8 mouse cellular contexts compared by ENCODE assay signal in the genomic region with DNA sequence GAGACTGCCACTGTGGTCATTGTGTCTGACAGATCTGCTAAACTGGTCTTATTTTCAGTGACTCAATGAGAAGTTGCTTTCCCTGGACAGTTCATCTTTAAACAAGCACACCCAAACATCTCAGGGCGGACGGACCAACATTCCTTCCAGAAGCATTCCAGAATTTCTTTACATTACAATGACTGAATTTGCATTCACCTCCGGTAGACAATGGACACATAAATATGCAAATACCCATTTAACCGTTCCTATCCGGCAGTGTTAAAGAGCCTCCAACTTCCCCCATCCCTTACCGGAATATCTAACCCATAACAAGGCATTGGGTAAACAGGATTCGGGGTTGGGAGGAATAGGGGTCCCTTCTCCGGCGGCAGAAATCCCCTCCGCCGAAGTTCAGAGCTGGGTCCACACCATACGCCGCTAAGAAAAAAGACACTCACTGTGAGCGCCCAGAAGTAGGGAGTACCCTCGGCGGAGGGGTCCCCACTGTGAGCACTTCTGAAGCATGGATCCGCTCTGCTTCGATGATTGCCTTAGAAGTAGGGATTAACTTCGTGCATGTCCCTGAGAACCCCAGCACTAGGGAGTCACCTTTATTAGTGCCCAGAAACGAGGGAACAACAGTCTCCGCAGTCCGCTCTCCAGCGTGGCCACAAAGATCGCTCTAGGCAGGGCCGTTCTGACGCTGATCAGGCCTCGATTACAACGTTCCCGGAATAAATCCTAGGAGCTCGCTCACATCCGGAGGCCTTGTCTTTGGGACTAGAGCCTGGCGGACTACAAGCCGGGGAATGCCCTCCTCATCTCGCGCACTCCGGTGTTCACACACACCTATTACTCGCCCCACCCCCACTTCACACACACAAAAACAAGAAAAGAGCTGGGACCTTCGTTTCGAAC. TPM values are rescaled to one million over a fixed set of nuclear protein-coding genes. Genes with fewer than 3 reads are reported as not detected.
A peak's percentile ranks its signal among the peaks of the same experiment; 100 is the strongest.
DNase-seq lines count a peak whose midpoint lies in the region; ATAC-seq and TF ChIP-seq lines count a peak whose summit lies in the region.

No protein-coding gene starts in this region.

- peak; percentile 24 for ATAC-seq in heart, embryonic 11.5 days (replicated peaks; ENCODE audit: insufficient number of reproducible peaks, low FRiP score, low TSS enrichment)
- no peak for ATAC-seq in forebrain, embryonic 13.5 days
- peak; percentile 1; the same call in 1 of the 2 replicates for ATAC-seq in liver, embryonic 16.5 days (ENCODE audit: low read depth)

- TF ChIP-seq CTCF in E14TG2a.4 (conservative IDR thresholded peaks at IDR 0.05; ENCODE audit: low read length), result no peak

- WGBS in heart, embryonic 11.5 days (ENCODE audit: insufficient replicate concordance), result under 1% methylated on average over 39 of the region's 39 CpGs
- WGBS in forebrain, embryonic 13.5 days, result under 1% methylated on average over 39 of the region's 39 CpGs
- under 1% methylated on average over 39 of the region's 39 CpGs for WGBS in liver, embryonic 16.5 days (ENCODE audit: insufficient replicate concordance)

- peak overlapping the region; percentile 74 for H3K27ac ChIP-seq in heart, embryonic 11.5 days (ENCODE audit: low read depth, low read length)
- H3K27ac ChIP-seq in forebrain, embryonic 13.5 days, result peak overlapping the region; percentile 81
- H3K27ac ChIP-seq in liver, embryonic 16.5 days (ENCODE audit: low read length), result peak overlapping the region; percentile 93

- H3K4me1 ChIP-seq in heart, embryonic 11.5 days (ENCODE audit: control insufficient read depth, insufficient read depth, low read length), result peaks cover 19% of the 10 kb centered on the region
- H3K4me1 ChIP-seq in E14TG2a.4 (replicated peaks; ENCODE audit: low read depth, low read length), result peaks cover 60% of the 10 kb centered on the region
- peaks cover 32% of the 10 kb centered on the region for H3K4me1 ChIP-seq in forebrain, embryonic 13.5 days
- H3K4me1 ChIP-seq in liver, embryonic 16.5 days (ENCODE audit: control insufficient read depth, low read depth, low read length), result peaks cover 55% of the 10 kb centered on the region

- peaks cover 5% of the 10 kb centered on the region; the same call in 1 of the 2 replicates for H3K36me3 ChIP-seq in heart, embryonic 11.5 days (ENCODE audit: control insufficient read depth, insufficient read depth, low read length)
- H3K36me3 ChIP-seq in E14TG2a.4 (ENCODE audit: insufficient read depth, low read length), result peaks cover 63% of the 10 kb centered on the region
- peaks cover 16% of the 10 kb centered on the region for H3K36me3 ChIP-seq in forebrain, embryonic 13.5 days (ENCODE audit: poor library complexity, severe bottlenecking)
- H3K36me3 ChIP-seq in liver, embryonic 16.5 days (ENCODE audit: control insufficient read depth, insufficient read depth), result peaks cover 13% of the 10 kb centered on the region

- H3K9ac ChIP-seq in heart, embryonic 11.5 days (ENCODE audit: low read depth, low read length), result peak overlapping the region; percentile 99
- H3K9ac ChIP-seq in forebrain, embryonic 13.5 days, result peak overlapping the region; percentile 89
- H3K9ac ChIP-seq in liver, embryonic 16.5 days (ENCODE audit: low read depth, low read length), result peak overlapping the region; percentile 94

- peak overlapping the region; percentile 80 for H3K4me2 ChIP-seq in heart, embryonic 11.5 days
- H3K4me2 ChIP-seq in forebrain, embryonic 13.5 days, result peak overlapping the region; percentile 91
- H3K4me2 ChIP-seq in liver, embryonic 16.5 days (ENCODE audit: low read depth, low read length), result peak overlapping the region; percentile 67

- H3K27me3 ChIP-seq in heart, embryonic 11.5 days (ENCODE audit: control insufficient read depth, insufficient read depth, low read length), result no peaks in the 10 kb centered on the region
- no peaks in the 10 kb centered on the region for H3K27me3 ChIP-seq in E14TG2a.4 (ENCODE audit: insufficient read depth, low read length)
- H3K27me3 ChIP-seq in forebrain, embryonic 13.5 days, result no peaks in the 10 kb centered on the region
- H3K27me3 ChIP-seq in liver, embryonic 16.5 days (ENCODE audit: control insufficient read depth, insufficient read depth, low read depth, low read length), result no peaks in the 10 kb centered on the region

- DNase-seq in heart, adult 18-20 months, result no peak
- no peak for DNase-seq in left cerebral cortex, adult 11 months (ENCODE audit: low spot score)
- no peak for DNase-seq in adrenal gland, postnatal 10 days
- no peak for DNase-seq in c-Kit-positive CD71-positive TER-119-positive erythroid progenitor cells, embryonic 14.5 days (ENCODE audit: low spot score)

- no peaks in the 10 kb centered on the region for H3K9me3 ChIP-seq in heart, embryonic 11.5 days (replicated peaks; ENCODE audit: control insufficient read depth, low read length)
- H3K9me3 ChIP-seq in E14TG2a.4 (ENCODE audit: low read length), result no peaks in the 10 kb centered on the region
- no peaks in the 10 kb centered on the region for H3K9me3 ChIP-seq in forebrain, embryonic 13.5 days (replicated peaks)
- H3K9me3 ChIP-seq in liver, embryonic 16.5 days (replicated peaks; ENCODE audit: control insufficient read depth, low read length), result no peaks in the 10 kb centered on the region

- H3K4me3 ChIP-seq in heart, embryonic 11.5 days (ENCODE audit: low read depth, low read length), result peak overlapping the region; percentile 99
- H3K4me3 ChIP-seq in E14TG2a.4 (replicated peaks; ENCODE audit: low read length), result peak overlapping the region; percentile 99
- peak overlapping the region; percentile 99 for H3K4me3 ChIP-seq in forebrain, embryonic 13.5 days
- H3K4me3 ChIP-seq in liver, embryonic 16.5 days (ENCODE audit: low read depth, low read length), result peak overlapping the region; percentile 100

RNA-seq across cellular contexts. Expression of gene Dido1, which starts 0.5 kb away (rescaled TPM):
- 20.8 and 21.3 TPM in 2 replicates for polyA plus RNA-seq in heart, embryonic 11.5 days (2014; fragmentation: Nextera tagmentation; extraction: Ambion mirVana)
- total RNA-seq in heart, adult 18-20 months (2021), result 10 to 100 TPM; 25.8 to 29.9 TPM
- 33.4 and 35.7 TPM in 2 replicates for polyA plus RNA-seq in forebrain, embryonic 13.5 days (2015; fragmentation: Nextera tagmentation; extraction: Ambion mirVana)
- polyA plus RNA-seq in liver, embryonic 16.5 days (2015; fragmentation: Nextera tagmentation; extraction: Ambion mirVana), result 12.6 and 12.9 TPM in 2 replicates
- 10 to 100 TPM; 41.1 to 55.9 TPM for total RNA-seq in adrenal gland, postnatal 10 days (2021)

RNA-seq across cellular contexts. Expression of gene Gid8, which starts 0.6 kb away (rescaled TPM):
- 52.9 and 54.2 TPM in 2 replicates for polyA plus RNA-seq in heart, embryonic 11.5 days (2014; fragmentation: Nextera tagmentation; extraction: Ambion mirVana)
- 10 to 100 TPM; 55.8 to 59.5 TPM for total RNA-seq in heart, adult 18-20 months (2021)
- polyA plus RNA-seq in forebrain, embryonic 13.5 days (2015; fragmentation: Nextera tagmentation; extraction: Ambion mirVana), result 55.3 and 56.3 TPM in 2 replicates
- 101 and 112 TPM in 2 replicates for polyA plus RNA-seq in liver, embryonic 16.5 days (2015; fragmentation: Nextera tagmentation; extraction: Ambion mirVana)
- 10 to 100 TPM; 61.8 to 71.6 TPM for total RNA-seq in adrenal gland, postnatal 10 days (2021)

RNA-seq across cellular contexts. Expression of gene Slc17a9, which starts 15.8 kb away (rescaled TPM):
- 0.41 and 0.96 TPM in 2 replicates for polyA plus RNA-seq in heart, embryonic 11.5 days (2014; fragmentation: Nextera tagmentation; extraction: Ambion mirVana)
- under 1 TPM; 0.10 to 0.54 TPM for total RNA-seq in heart, adult 18-20 months (2021)
- polyA plus RNA-seq in forebrain, embryonic 13.5 days (2015; fragmentation: Nextera tagmentation; extraction: Ambion mirVana), result 0.18 and 0.58 TPM in 2 replicates
- polyA plus RNA-seq in liver, embryonic 16.5 days (2015; fragmentation: Nextera tagmentation; extraction: Ambion mirVana), result 10.4 and 10.8 TPM in 2 replicates
- total RNA-seq in adrenal gland, postnatal 10 days (2021), result 1 to 10 TPM; 1.6 to 2.2 TPM
